ENCODE assay signal across 8 mouse cellular contexts in the genomic region with DNA sequence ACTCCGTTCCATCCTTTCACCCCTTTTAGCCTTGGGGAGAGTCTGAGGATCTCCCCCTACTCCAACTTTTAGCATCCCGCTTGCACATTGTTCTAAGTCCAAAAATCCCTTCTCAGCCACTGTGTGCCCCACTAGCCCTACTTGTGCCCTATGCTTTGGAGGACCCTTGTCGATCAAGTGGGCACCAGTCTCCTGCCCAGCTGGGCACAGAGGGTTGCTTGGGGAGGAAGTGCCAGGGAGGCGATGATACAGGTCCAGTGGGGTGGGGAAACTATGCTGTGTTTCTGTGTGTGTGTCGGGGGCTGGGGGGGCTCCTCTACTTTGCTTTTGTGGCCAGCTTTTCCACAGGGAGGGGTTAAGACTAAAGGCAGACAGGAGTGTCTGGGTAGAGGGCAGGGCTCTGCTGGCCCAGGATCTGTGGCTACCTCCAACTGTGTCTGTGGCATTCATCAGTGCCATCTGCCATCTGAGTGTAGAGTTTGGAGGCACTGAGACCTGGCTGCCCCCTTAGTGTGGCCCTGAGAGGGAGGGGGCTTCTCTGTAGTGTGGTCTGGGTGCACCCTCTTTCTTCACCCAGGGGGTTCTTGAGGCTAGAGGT. TPM values are rescaled to one million over a fixed set of nuclear protein-coding genes. Genes with fewer than 3 reads are reported as not detected.
DNase-seq lines count a peak whose midpoint lies in the region; ATAC-seq and TF ChIP-seq lines count a peak whose summit lies in the region.

No protein-coding gene starts in this region.

- peak overlapping the region; percentile 80 for H3K4me3 ChIP-seq in heart, embryonic 13.5 days
- H3K4me3 ChIP-seq in hindbrain, postnatal 0 days (ENCODE audit: low read length), result peak overlapping the region; percentile 79

- no peak for ATAC-seq in heart, embryonic 13.5 days (ENCODE audit: extremely low read depth, insufficient number of reproducible peaks, low FRiP score, low TSS enrichment)
- no peak for ATAC-seq in hindbrain, postnatal 0 days
- no peak for ATAC-seq in monocyte, adult 5-6 weeks (replicated peaks; ENCODE audit: insufficient number of reproducible peaks, low FRiP score, low TSS enrichment, poor library complexity, severe bottlenecking)

- TF ChIP-seq CTCF in hindbrain, postnatal 0 days (IDR thresholded peaks at IDR 0.05; ENCODE audit: low read depth), result no peak

- no peaks in the 10 kb centered on the region for H3K36me3 ChIP-seq in heart, embryonic 13.5 days
- no peaks in the 10 kb centered on the region for H3K36me3 ChIP-seq in hindbrain, postnatal 0 days (ENCODE audit: insufficient read depth, low read length)

- 27% methylated on average over 5 of the region's 5 CpGs for WGBS in heart, embryonic 13.5 days
- WGBS in hindbrain, postnatal 0 days, result 16% methylated on average over 5 of the region's 5 CpGs

- H3K4me1 ChIP-seq in heart, embryonic 13.5 days, result peaks cover 53% of the 10 kb centered on the region
- H3K4me1 ChIP-seq in hindbrain, postnatal 0 days (ENCODE audit: insufficient read depth, low read length), result peaks cover 4% of the 10 kb centered on the region; the same call in 1 of the 2 replicates

- peak overlapping the region; percentile 99 for H3K4me2 ChIP-seq in heart, embryonic 13.5 days
- H3K4me2 ChIP-seq in hindbrain, postnatal 0 days (ENCODE audit: low read depth, low read length), result peak overlapping the region; percentile 92

- no peak overlapping the region for H3K27ac ChIP-seq in heart, embryonic 13.5 days (replicated peaks)
- peak overlapping the region; percentile 32; the same call in 1 of the 2 replicates for H3K27ac ChIP-seq in hindbrain, postnatal 0 days

- H3K27me3 ChIP-seq in heart, embryonic 13.5 days (replicated peaks), result peaks cover 39% of the 10 kb centered on the region
- no peaks in the 10 kb centered on the region for H3K27me3 ChIP-seq in hindbrain, postnatal 0 days (ENCODE audit: insufficient read depth, low read length)

- no peak for DNase-seq in heart, adult 9 months (ENCODE audit: low spot score in 2 of 2)
- peak; percentile 59 for DNase-seq in cerebellum, adult 9-11 months
- DNase-seq in hindbrain, postnatal 0 days (ENCODE audit: low spot score), result peak; percentile 40
- peak; percentile 51 to 60 for DNase-seq in lung, postnatal 4 days
- DNase-seq in embryo, embryonic 10 days (ENCODE audit: low spot score), result no peak
- no peak for DNase-seq in layer of hippocampus, postnatal 36 days

- peak overlapping the region; percentile 90 for H3K9ac ChIP-seq in heart, embryonic 13.5 days
- peak overlapping the region; percentile 80 for H3K9ac ChIP-seq in hindbrain, postnatal 0 days (replicated peaks; ENCODE audit: low read length)

- no peaks in the 10 kb centered on the region for H3K9me3 ChIP-seq in heart, embryonic 13.5 days
- H3K9me3 ChIP-seq in hindbrain, postnatal 0 days (ENCODE audit: low read length), result no peaks in the 10 kb centered on the region

RNA-seq across cellular contexts. Expression of gene Nkd1, which starts 1.4 kb away (rescaled TPM):
- polyA plus RNA-seq in heart, embryonic 13.5 days (2015; fragmentation: Nextera tagmentation; extraction: Ambion mirVana), result 16.1 and 18.6 TPM in 2 replicates
- 53.9 and 74.5 TPM in 2 replicates for total RNA-seq in hindbrain, postnatal 0 days (2014; rRNA removed)
- 51.1 and 52.2 TPM in 2 replicates for polyA plus RNA-seq in hindbrain, postnatal 0 days (2015; fragmentation: Nextera tagmentation; extraction: Ambion mirVana)
- total RNA-seq in layer of hippocampus, postnatal 36 days (2021), result 10 to 100 TPM; 10.1 to 11.9 TPM
- total RNA-seq in monocyte, adult 5-6 weeks (2017), result 0.85 to 1.2 TPM in 2 of 3 replicates, not detected in the other

Comparison
In these comparisons a context has a peak if more than half of its experiments do, and no peak if none do; other contexts are left out.
1. DNase-seq: peak in cerebellum, adult 9-11 months (single experiment), hindbrain, postnatal 0 days (single experiment) and lung, postnatal 4 days (2 of 2); none in heart, adult 9 months (0 of 2), embryo, embryonic 10 days (single experiment) and layer of hippocampus, postnatal 36 days (0 of 2).